Mouse (Mus musculus) natural killer cell, adult 2 months (primary cell): ENCODE data around the gene Smyd3.

ENCODE experiments used
- DNase-seq, 2 experiments: peaks; one replicate each; pipeline ENCODE4 v3.0.0; 2022; ENCODE audit warnings: low spot score in 2 of 2

Gene Smyd3

GRCm38 (mm10) chr1:179120217-179120966 is 397.4 kb downstream of the Smyd3 start:
- DNase-seq = no peak

- no peak for DNase-seq
Measured at GRCm38 (mm10) chr1:179118673-179119072, 399.2 kb downstream of the Smyd3 start.

GRCm38 (mm10) chr1:179116729-179117663 is 400.8 kb downstream of the Smyd3 start:
- DNase-seq = no peak

GRCm38 (mm10) chr1:179114833-179115495 is 402.9 kb downstream of the Smyd3 start:
- DNase-seq = no peak

- DNase-seq = no peak
Measured at GRCm38 (mm10) chr1:179114385-179114784, 403.5 kb downstream of the Smyd3 start.

GRCm38 (mm10) chr1:179108759-179109158 is 409.1 kb downstream of the Smyd3 start:
- DNase-seq = no peak

GRCm38 (mm10) chr1:179107761-179108694 is 409.8 kb downstream of the Smyd3 start:
- no peak for DNase-seq

GRCm38 (mm10) chr1:179107211-179107610 is 410.6 kb downstream of the Smyd3 start:
- no peak for DNase-seq

- no peak for DNase-seq
Measured at GRCm38 (mm10) chr1:179106702-179107145, 411.1 kb downstream of the Smyd3 start.

GRCm38 (mm10) chr1:179106103-179106701 is 411.6 kb downstream of the Smyd3 start:
- DNase-seq = no peak

- no peak for DNase-seq
Measured at GRCm38 (mm10) chr1:179104447-179104846, 413.4 kb downstream of the Smyd3 start.

- no peak for DNase-seq
Measured at GRCm38 (mm10) chr1:179096993-179097392, 420.8 kb downstream of the Smyd3 start.

- DNase-seq = no peak
Measured at GRCm38 (mm10) chr1:179096323-179096722, 421.5 kb downstream of the Smyd3 start.

- DNase-seq = no peak
Measured at GRCm38 (mm10) chr1:179089174-179089573, 428.7 kb downstream of the Smyd3 start.

GRCm38 (mm10) chr1:179087033-179087998 is 430.5 kb downstream of the Smyd3 start:
- DNase-seq = no peak

GRCm38 (mm10) chr1:179086208-179086607 is 431.6 kb downstream of the Smyd3 start:
- DNase-seq = no peak

GRCm38 (mm10) chr1:179083098-179083497 is 434.7 kb downstream of the Smyd3 start:
- no peak for DNase-seq

- no peak for DNase-seq
Measured at GRCm38 (mm10) chr1:179073846-179074245, 444.0 kb downstream of the Smyd3 start.

- DNase-seq = no peak
Measured at GRCm38 (mm10) chr1:179072935-179073654, 444.7 kb downstream of the Smyd3 start.
